Mouse (Mus musculus) CH12.LX (cell line): ENCODE measurements around the gene Sfxn5.

Experiments
- PAX5 ChIP-seq: IDR thresholded peaks from 2 replicates; pipeline ENCODE4 v1.6.1; 2012; ENCODE audit warnings: low read length, inconsistent platforms, mixed read lengths
- POLR2A ChIP-seq: IDR thresholded peaks from 2 replicates; pipeline ENCODE4 v1.6.1; 2011; ENCODE audit warnings: low read depth, mild to moderate bottlenecking, improper control_type of control experiment, low read length
- SMC3 ChIP-seq: IDR thresholded peaks from 2 replicates; pipeline ENCODE4 v1.6.1; 2011; ENCODE audit warnings: low read depth, low read length, improper control_type of control experiment

GRCm38 (mm10) chr6:85382791-85383190 lies 49.6 kb upstream of the Sfxn5 start:
- TF ChIP-seq SMC3 (no peak), PAX5 (no peak), POLR2A (no peak)
